Mouse (Mus musculus) heart, adult 2 months (tissue): ENCODE measurements at regions not wholly inside any gene's neighbourhood (a gene's known extent, or its start where the extent isn't known, plus 50 kb on each side); places are given as distances from the start of the nearest gene placed in this dataset.
"Not testable (repeated sequence)": the region's sequence is repeated elsewhere in the genome, so short reads cannot be mapped to it uniquely, and the experiment has no call there.

Experiments used
- EP300 ChIP-seq: fragments of 200-500 bp; IDR thresholded peaks from 2 replicates; pipeline ENCODE4 v1.6.1; 2011; ENCODE audit warnings: low read depth, low read length, control low read depth; ENCODE audit not compliant: insufficient read depth
- POLR2A ChIP-seq: fragments of 200-500 bp; IDR thresholded peaks from 2 replicates; pipeline ENCODE4 v1.6.1; 2011; ENCODE audit warnings: mild to moderate bottlenecking, low read depth, low read length, control low read depth; ENCODE audit not compliant: insufficient read depth

- TF ChIP-seq POLR2A, EP300: not testable (repeated sequence)
Measured at GRCm38 (mm10) chr10:111653773-111654172, 147.7 kb downstream of the Phlda1 start.
